Mouse (Mus musculus): ENCODE results near the gene Znhit2.

Znhit2 gene

GRCm38 (mm10) chr19:6046294-6047153, 14.5 kb upstream of the Znhit2 start, which contains the start of gene Syvn1:
TSS of gene Syvn1 (plus strand) at chr19:6046576.
- DNase-seq (ENCODE audit: low spot score) = peak; percentile 78

- DNase-seq (ENCODE audit: low spot score) = no peak
Observed at GRCm38 (mm10) chr19:6047154-6047898, 13.7 kb upstream of the Znhit2 start.

- DNase-seq (ENCODE audit: low spot score) = no peak
Observed at GRCm38 (mm10) chr19:6047899-6048166, 13.2 kb upstream of the Znhit2 start.

DNA sequence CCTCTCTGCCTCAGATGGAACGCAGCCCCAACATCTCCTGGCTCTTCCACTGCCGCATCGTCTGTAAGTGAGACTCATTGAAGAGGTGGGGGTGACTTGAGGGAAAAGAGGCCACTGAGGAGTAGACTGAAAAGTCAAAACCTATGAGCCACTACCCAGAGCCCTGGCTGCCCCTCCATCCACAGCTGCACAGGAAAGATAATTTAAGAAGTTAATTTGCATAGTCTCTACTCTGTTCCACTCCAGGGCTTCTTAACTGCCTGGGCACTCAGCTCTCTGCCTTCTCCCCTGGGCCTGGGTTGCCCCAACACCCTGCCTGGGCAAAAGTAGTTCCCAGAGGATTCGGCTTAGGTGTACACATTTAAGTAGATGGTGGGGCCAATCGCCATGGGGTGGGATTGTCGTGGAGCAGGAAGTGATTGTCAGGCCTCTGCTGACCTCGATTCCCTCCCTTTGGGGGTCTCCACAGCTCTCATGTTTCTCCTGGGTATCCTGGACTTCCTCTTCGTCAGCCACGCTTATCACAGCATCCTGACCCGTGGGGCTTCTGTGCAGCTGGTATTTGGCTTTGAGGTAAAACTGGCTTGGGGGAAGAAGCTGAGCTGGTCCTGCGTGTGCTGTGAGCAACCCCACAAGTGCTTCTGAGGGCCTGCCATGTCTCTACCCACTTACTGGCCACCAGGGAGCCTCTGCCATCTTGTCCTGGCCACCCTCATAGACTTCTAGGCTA, 12.1 kb upstream of the Znhit2 start:
- DNase-seq (ENCODE audit: low spot score) = no peak

- DNase-seq (ENCODE audit: low spot score) = no peak
Observed at GRCm38 (mm10) chr19:6052516-6052915, 8.5 kb upstream of the Znhit2 start.

GRCm38 (mm10) chr19:6054296-6054695, 6.7 kb upstream of the Znhit2 start:
- no peak for DNase-seq (ENCODE audit: low spot score)

GRCm38 (mm10) chr19:6056696-6057095, 4.3 kb upstream of the Znhit2 start:
- no peak for DNase-seq (ENCODE audit: low spot score)

- peak; percentile 96 for DNase-seq (ENCODE audit: low spot score)
Observed at GRCm38 (mm10) chr19:6057313-6058096, 3.5 kb upstream of the Znhit2 start, which contains the start of the genes Mrpl49 and Fau. TSS of gene Mrpl49 (minus strand) at chr19:6057785. TSS of gene Fau (plus strand) at chr19:6057844.

- DNase-seq (ENCODE audit: low spot score) = no peak
Observed at GRCm38 (mm10) chr19:6058513-6058912, 2.5 kb upstream of the Znhit2 start.

DNA sequence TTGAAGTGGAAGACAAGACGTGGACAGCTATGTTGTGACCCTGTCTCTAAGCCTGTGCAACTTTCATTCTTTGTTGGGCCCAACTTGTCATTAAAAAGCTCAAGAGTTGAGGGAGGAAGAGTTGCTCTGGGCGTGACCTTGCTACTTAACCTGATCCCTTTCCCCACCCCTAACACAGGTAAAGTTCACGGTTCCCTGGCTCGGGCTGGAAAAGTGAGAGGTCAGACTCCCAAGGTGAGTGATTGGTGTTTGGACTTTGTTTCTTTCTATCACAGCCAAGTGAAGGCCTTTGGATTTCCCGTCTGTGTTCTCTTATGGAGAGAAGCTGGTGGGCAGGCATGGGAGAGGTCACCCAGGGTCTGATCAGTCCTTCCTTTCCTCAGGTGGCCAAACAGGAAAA, 2.0 kb upstream of the Znhit2 start:
- DNase-seq (ENCODE audit: low spot score) = no peak

DNA sequence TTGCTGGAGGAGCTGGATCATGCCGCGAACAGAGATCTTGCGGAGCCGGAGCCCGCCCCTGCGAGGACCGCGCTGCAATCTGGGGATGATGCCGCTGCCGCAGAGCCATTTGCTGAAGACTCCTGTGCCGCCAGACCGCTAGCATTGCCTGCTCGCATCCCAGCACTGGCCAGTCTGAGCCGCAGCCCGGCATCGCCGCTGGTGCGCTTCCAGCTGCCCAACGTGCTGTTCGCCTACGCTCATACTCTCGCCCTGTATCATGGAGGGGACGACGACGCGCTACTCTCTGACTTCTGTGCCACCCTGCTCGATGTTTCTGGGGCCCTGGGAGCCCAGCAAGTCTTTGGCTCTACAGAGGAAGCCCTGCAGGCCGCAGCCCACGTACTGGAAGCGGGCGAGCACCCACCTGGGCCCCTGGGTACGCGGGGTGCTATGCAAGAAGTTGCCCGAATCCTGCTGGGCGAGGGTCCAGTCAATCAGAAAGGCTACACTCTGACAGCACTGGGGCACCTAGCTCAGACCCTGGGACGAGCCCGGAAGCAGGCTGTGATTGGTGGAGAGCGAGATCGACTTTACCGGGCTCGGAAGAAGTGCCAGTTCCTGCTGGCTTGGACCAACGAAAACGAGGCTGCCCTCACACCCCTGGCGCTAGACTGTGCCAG, 780 bp downstream of the Znhit2 start:
- DNase-seq (ENCODE audit: low spot score) = no peak

DNA sequence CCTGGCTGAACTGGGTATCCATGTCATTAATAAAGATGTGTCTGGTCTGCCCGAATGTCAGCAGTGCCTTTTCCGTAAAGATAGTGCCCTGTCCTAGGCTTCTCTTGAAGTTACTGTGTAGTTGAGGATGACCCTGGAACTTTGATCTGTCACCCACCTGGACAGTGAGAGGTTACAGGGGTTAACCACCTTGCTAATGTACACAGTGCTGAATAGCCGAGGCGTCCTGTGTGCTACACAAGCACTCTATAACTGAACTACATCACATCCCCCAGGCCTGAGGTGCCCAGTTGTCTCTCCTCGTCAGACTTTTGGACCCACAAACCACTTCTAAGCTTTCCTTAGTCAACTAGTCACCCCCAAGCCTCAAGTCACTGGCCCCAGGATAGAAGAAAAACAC, 1.4 kb downstream of the Znhit2 start:
- no peak for DNase-seq (ENCODE audit: low spot score)

DNA sequence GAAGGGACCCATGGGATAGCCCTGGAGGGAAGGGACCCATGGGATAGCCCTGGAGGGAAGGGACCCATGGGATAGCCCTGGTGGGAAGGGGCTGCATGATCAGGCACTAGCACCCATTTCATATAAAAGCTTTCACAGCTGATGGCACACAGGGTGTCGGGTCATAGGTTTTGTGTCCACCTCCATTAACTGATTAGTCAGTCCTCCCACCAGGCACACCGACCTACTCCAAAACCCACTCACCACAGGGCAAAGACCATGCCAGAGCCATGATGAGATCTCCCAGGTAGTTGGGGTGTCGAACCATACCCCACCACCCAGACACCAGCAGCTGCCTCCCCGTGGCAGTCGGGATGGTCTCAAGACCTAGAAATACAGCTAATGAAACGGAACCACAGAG, 2.1 kb downstream of the Znhit2 start:
- DNase-seq (ENCODE audit: low spot score) = no peak

GRCm38 (mm10) chr19:6066571-6066970, 5.6 kb downstream of the Znhit2 start:
- DNase-seq (ENCODE audit: low spot score) = no peak

DNA sequence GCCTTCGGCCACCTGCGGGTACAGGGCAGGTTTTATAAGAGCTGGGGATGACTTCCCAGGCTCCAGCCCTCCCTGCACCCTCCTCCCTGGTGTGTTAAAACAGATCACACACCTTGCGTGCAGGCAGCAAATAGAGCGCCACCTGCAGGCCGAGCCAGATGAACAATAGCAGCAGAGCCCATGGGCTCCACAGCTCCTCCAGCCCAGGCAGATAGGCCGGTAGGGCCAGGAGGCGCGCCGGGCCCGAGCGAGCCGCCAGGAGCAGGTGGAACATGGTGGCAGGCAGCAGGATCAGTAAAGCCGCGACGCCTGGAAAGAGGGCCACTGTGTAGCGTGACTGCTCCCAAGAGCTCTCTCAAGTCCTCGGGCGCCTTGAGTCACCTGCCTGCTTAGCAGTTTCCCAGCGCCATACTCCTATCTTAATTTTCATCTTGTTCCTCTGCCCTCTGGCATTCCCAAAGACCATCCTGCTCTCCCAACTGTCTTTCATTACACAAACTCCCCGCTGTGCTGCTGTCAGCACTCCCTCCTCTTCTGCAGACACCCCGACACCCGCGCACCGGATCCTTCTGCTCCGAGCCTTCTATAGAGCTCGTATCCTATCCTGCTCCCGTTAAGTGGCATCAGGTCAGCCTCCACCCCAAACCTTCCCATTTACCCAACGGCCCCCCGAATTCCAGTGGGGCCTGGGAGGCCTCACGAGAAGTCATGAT, 6.2 kb downstream of the Znhit2 start:
- DNase-seq (ENCODE audit: low spot score) = no peak

DNA sequence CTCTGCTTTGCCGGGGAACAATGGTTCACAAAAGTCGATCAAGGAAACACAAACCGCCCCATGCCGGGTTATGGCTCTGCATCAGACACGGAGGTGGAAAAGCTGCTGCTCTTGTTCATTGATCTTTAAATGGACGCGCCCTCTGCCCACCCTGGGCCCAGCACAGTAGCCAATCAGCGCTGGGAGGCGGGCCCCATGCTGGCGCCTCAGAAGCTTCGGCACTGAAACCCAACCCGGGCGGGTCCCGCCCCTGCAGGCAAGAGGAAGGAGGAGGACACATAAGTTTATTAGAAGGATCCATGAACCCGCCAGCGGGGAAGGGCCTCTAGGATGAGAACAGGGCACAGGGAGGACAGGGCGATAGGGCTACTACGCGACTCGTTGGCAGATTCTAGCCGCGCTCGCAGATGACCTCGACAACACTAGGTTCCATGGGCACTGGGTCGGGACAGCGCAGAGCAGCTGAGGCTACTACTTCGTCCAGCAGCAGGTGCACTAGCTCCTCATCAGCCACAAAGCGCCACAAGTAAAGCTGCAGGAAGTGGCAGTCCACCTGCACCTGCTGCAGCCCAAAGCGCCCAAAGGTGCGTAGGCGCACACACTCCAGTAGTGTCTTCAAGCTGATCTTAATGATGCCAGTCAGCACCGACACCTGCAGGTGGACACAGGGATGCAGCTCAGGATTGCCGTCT, 6.9 kb downstream of the Znhit2 start, which contains the start of gene Tm7sf2:
TSS of gene Tm7sf2 (minus strand) at position 650 of the 692 bp plus-strand sequence.
- peak; percentile 75 for DNase-seq (ENCODE audit: low spot score)

- no peak for DNase-seq (ENCODE audit: low spot score)
Observed at GRCm38 (mm10) chr19:6068951-6069350, 8.0 kb downstream of the Znhit2 start.

DNA sequence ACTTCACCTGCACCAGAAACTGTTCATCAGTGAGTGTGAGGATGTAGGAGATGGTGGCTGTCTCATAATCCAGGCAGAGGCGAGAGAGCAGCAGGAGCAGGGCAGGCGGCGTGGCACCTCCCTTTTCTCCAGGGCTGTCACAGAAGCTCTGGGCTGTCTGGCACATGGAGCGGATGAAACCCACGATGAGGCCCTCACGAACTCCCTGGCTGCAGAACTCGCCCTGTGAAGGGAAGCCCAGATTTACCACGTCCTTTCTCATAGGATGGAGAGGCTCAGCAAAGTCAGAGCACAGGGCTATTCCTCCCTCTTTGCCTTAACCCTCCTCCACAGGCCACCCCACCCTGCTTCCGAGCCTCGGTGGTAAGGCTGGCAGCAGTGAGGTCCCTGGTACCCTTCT, 8.9 kb downstream of the Znhit2 start:
- DNase-seq (ENCODE audit: low spot score) = no peak

GRCm38 (mm10) chr19:6070571-6071250, 9.7 kb downstream of the Znhit2 start:
- no peak for DNase-seq (ENCODE audit: low spot score)

Measured in ovary, postnatal 10 days (tissue).